ENCODE assay signal across 8 mouse cellular contexts in genomic region chr10:87024884-87025283, GRCm38 (mm10). TPM values are rescaled to one million over a fixed set of nuclear protein-coding genes. Genes with fewer than 3 reads are reported as not detected.
A peak's percentile ranks its signal among the peaks of the same experiment; 100 is the strongest.
DNase-seq lines count a peak whose midpoint lies in the region; ATAC-seq lines count a peak whose summit lies in the region.

No protein-coding gene starts in this region.

- ATAC-seq in embryonic facial prominence, embryonic 15.5 days (ENCODE audit: insufficient number of reproducible peaks, low FRiP score, low TSS enrichment, low read depth): peak; percentile 75; the same call in 1 of the 2 replicates
- ATAC-seq in heart, embryonic 11.5 days (replicated peaks; ENCODE audit: insufficient number of reproducible peaks, low FRiP score, low TSS enrichment): 0 out of 2 replicates have a peak, but pooled peaks have one; percentile 59
- ATAC-seq in kidney, embryonic 16.5 days (ENCODE audit: low FRiP score, low TSS enrichment): peak; percentile 89
- peak; percentile 74 for ATAC-seq in liver, embryonic 11.5 days (replicated peaks; ENCODE audit: low FRiP score)
- ATAC-seq in stomach, embryonic 14.5 days (ENCODE audit: insufficient number of reproducible peaks, insufficient read depth, low FRiP score, low read depth): peak; percentile 72; the same call in 1 of the 2 replicates

- no peak overlapping the region for H3K4me2 ChIP-seq in embryonic facial prominence, embryonic 15.5 days (replicated peaks)
- no peak overlapping the region for H3K4me2 ChIP-seq in heart, embryonic 11.5 days
- H3K4me2 ChIP-seq in kidney, embryonic 16.5 days (replicated peaks; ENCODE audit: low read depth, low read length): no peak overlapping the region
- H3K4me2 ChIP-seq in liver, embryonic 11.5 days: no peak overlapping the region
- no peak overlapping the region for H3K4me2 ChIP-seq in stomach, embryonic 14.5 days (replicated peaks; ENCODE audit: low read depth, low read length)

- no peaks in the 10 kb centered on the region for H3K4me1 ChIP-seq in embryonic facial prominence, embryonic 15.5 days
- no peaks in the 10 kb centered on the region for H3K4me1 ChIP-seq in heart, embryonic 11.5 days (ENCODE audit: control insufficient read depth, insufficient read depth, low read length)
- H3K4me1 ChIP-seq in kidney, embryonic 16.5 days (ENCODE audit: insufficient read depth, low read length): no peaks in the 10 kb centered on the region
- H3K4me1 ChIP-seq in liver, embryonic 11.5 days (replicated peaks; ENCODE audit: control insufficient read depth, insufficient read depth, low read length): no peaks in the 10 kb centered on the region
- no peaks in the 10 kb centered on the region for H3K4me1 ChIP-seq in stomach, embryonic 14.5 days (ENCODE audit: control insufficient read depth, insufficient read depth, low read length)

- WGBS in embryonic facial prominence, embryonic 15.5 days: 2% methylated on average over 9 of the region's 10 CpGs
- WGBS in heart, embryonic 11.5 days (ENCODE audit: insufficient replicate concordance): 4% methylated on average over 10 of the region's 10 CpGs
- WGBS in kidney, embryonic 16.5 days: 4% methylated on average over 8 of the region's 10 CpGs
- WGBS in liver, embryonic 11.5 days: 1% methylated on average over 9 of the region's 10 CpGs
- WGBS in stomach, embryonic 14.5 days: 2% methylated on average over 10 of the region's 10 CpGs

- no peaks in the 10 kb centered on the region for H3K9me3 ChIP-seq in embryonic facial prominence, embryonic 15.5 days (replicated peaks)
- H3K9me3 ChIP-seq in heart, embryonic 11.5 days (replicated peaks; ENCODE audit: control insufficient read depth, low read length): no peaks in the 10 kb centered on the region
- H3K9me3 ChIP-seq in kidney, embryonic 16.5 days (ENCODE audit: low read length): no peaks in the 10 kb centered on the region
- no peaks in the 10 kb centered on the region for H3K9me3 ChIP-seq in liver, embryonic 11.5 days (ENCODE audit: control insufficient read depth, low read length)
- H3K9me3 ChIP-seq in stomach, embryonic 14.5 days (ENCODE audit: control insufficient read depth, low read depth, low read length): no peaks in the 10 kb centered on the region

- H3K27me3 ChIP-seq in embryonic facial prominence, embryonic 15.5 days: no peaks in the 10 kb centered on the region
- 0 out of 2 replicates have a peak, but pooled peaks cover 2% of the 10 kb centered on the region for H3K27me3 ChIP-seq in heart, embryonic 11.5 days (ENCODE audit: control insufficient read depth, insufficient read depth, low read length)
- H3K27me3 ChIP-seq in kidney, embryonic 16.5 days (ENCODE audit: insufficient read depth, low read length): no peaks in the 10 kb centered on the region
- no peaks in the 10 kb centered on the region; the same call in 1 of the 2 replicates for H3K27me3 ChIP-seq in liver, embryonic 11.5 days (replicated peaks; ENCODE audit: control insufficient read depth, insufficient read depth, low read length)
- no peaks in the 10 kb centered on the region for H3K27me3 ChIP-seq in stomach, embryonic 14.5 days (ENCODE audit: control insufficient read depth, insufficient read depth, low read length)

- DNase-seq in B cell, adult 2 months: peak; percentile 85 to 88
- DNase-seq in adrenal gland, postnatal 4 days (ENCODE audit: low spot score in 2 of 2): peak; percentile 50 to 72
- DNase-seq in liver, embryonic 11.5 days (ENCODE audit: low spot score): peak; percentile 62
- DNase-seq in neural tube, embryonic 10.5 days (ENCODE audit: extremely low spot score, low spot score): peak; percentile 82

- H3K27ac ChIP-seq in embryonic facial prominence, embryonic 15.5 days (replicated peaks): no peak overlapping the region
- H3K27ac ChIP-seq in heart, embryonic 11.5 days (ENCODE audit: low read depth, low read length): no peak overlapping the region
- H3K27ac ChIP-seq in kidney, embryonic 16.5 days (ENCODE audit: low read length): no peak overlapping the region
- no peak overlapping the region for H3K27ac ChIP-seq in liver, embryonic 11.5 days (ENCODE audit: low read depth, low read length)
- no peak overlapping the region for H3K27ac ChIP-seq in stomach, embryonic 14.5 days (ENCODE audit: low read length)

- no peak overlapping the region for H3K9ac ChIP-seq in embryonic facial prominence, embryonic 15.5 days
- no peak overlapping the region for H3K9ac ChIP-seq in heart, embryonic 11.5 days (ENCODE audit: low read depth, low read length)
- H3K9ac ChIP-seq in kidney, embryonic 16.5 days (replicated peaks; ENCODE audit: low read length): no peak overlapping the region
- no peak overlapping the region for H3K9ac ChIP-seq in liver, embryonic 11.5 days (ENCODE audit: low read depth, low read length)
- H3K9ac ChIP-seq in stomach, embryonic 14.5 days (replicated peaks; ENCODE audit: low read depth, low read length): no peak overlapping the region

- H3K4me3 ChIP-seq in embryonic facial prominence, embryonic 15.5 days (replicated peaks): no peak overlapping the region
- H3K4me3 ChIP-seq in heart, embryonic 11.5 days (ENCODE audit: low read depth, low read length): no peak overlapping the region
- no peak overlapping the region for H3K4me3 ChIP-seq in kidney, embryonic 16.5 days (ENCODE audit: low read length)
- H3K4me3 ChIP-seq in liver, embryonic 11.5 days (ENCODE audit: low read depth, low read length): no peak overlapping the region
- no peak overlapping the region for H3K4me3 ChIP-seq in stomach, embryonic 14.5 days (ENCODE audit: low read depth, low read length)

- H3K36me3 ChIP-seq in embryonic facial prominence, embryonic 15.5 days: no peaks in the 10 kb centered on the region
- no peaks in the 10 kb centered on the region for H3K36me3 ChIP-seq in heart, embryonic 11.5 days (ENCODE audit: control insufficient read depth, insufficient read depth, low read length)
- no peaks in the 10 kb centered on the region for H3K36me3 ChIP-seq in kidney, embryonic 16.5 days (ENCODE audit: insufficient read depth, low read length)
- no peaks in the 10 kb centered on the region for H3K36me3 ChIP-seq in liver, embryonic 11.5 days (ENCODE audit: control insufficient read depth, insufficient read depth, low read length)
- no peaks in the 10 kb centered on the region for H3K36me3 ChIP-seq in stomach, embryonic 14.5 days (ENCODE audit: control insufficient read depth, insufficient read depth, low read length)

RNA-seq across cellular contexts. Expression of gene Stab2, which starts 17.1 kb away (rescaled TPM):
- total RNA-seq in adrenal gland, postnatal 4 days (2021): 10 to 100 TPM in 1 of 2 experiments, 1 to 10 TPM in 1; 3.6 to 12.6 TPM
- polyA plus RNA-seq in embryonic facial prominence, embryonic 15.5 days (2015; fragmentation: Nextera tagmentation; extraction: Ambion mirVana): 0.20 and 0.23 TPM in 2 replicates
- polyA plus RNA-seq in heart, embryonic 11.5 days (2014; fragmentation: Nextera tagmentation; extraction: Ambion mirVana): 0.41 and 1.5 TPM in 2 replicates
- 1.2 and 1.6 TPM in 2 replicates for polyA plus RNA-seq in kidney, embryonic 16.5 days (2015; fragmentation: Nextera tagmentation; extraction: Ambion mirVana)
- polyA plus RNA-seq in liver, embryonic 11.5 days (2014; fragmentation: Nextera tagmentation; extraction: Ambion mirVana): 24.2 and 27.2 TPM in 2 replicates
- 0.74 and 1.1 TPM in 2 replicates for polyA plus RNA-seq in stomach, embryonic 14.5 days (2014; fragmentation: Nextera tagmentation; extraction: Ambion mirVana)

RNA-seq across cellular contexts. Expression of gene 1700113H08Rik, which starts 33.0 kb away (rescaled TPM):
- total RNA-seq in adrenal gland, postnatal 4 days (2021): under 1 TPM in 1 of 2 experiments, not detected in 1; 0.31 TPM
- not detected in 2 replicates for polyA plus RNA-seq in embryonic facial prominence, embryonic 15.5 days (2015; fragmentation: Nextera tagmentation; extraction: Ambion mirVana)
- polyA plus RNA-seq in heart, embryonic 11.5 days (2014; fragmentation: Nextera tagmentation; extraction: Ambion mirVana): 0.20 TPM in 1 of 2 replicates, not detected in the other
- polyA plus RNA-seq in kidney, embryonic 16.5 days (2015; fragmentation: Nextera tagmentation; extraction: Ambion mirVana): not detected in 2 replicates
- not detected in 2 replicates for polyA plus RNA-seq in liver, embryonic 11.5 days (2014; fragmentation: Nextera tagmentation; extraction: Ambion mirVana)
- polyA plus RNA-seq in stomach, embryonic 14.5 days (2014; fragmentation: Nextera tagmentation; extraction: Ambion mirVana): not detected in 2 replicates
